In the genomic region with DNA sequence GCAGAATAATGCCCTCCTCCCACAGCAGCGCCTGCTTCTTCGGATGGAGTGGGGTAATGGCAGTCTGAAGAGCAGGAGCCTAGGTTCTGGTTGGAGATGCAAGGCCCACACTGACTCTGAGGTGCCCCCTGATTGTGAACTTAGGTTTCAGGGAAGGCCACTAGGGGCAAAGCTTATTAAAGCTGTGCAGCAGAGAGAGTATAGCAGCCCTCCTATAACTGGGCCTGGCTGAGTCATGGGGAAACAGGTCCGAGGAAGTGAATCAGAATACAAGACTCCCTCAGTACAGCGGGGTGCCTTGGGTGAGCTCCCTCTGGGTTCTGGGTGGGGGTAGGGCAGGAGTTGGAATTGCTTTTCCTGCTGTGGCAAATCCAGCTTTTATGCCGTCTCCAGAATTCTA, we compare ENCODE assay signal across 12 mouse cellular contexts. TPM values are rescaled to one million over a fixed set of nuclear protein-coding genes. Genes with fewer than 3 reads are reported as not detected.
DNase-seq lines count a peak whose midpoint lies in the region; ATAC-seq and TF ChIP-seq lines count a peak whose summit lies in the region.
"Had no signal": no experiment of that assay in that cellular context is flagged by ENCODE, and none has a peak within 500 bp of the region (broad histone marks: within the 10 kb centered on the region; RNA-seq: fewer than 3 reads in every experiment).

No protein-coding gene starts in this region.

- H3K36me3 ChIP-seq in kidney, embryonic 16.5 days (ENCODE audit: insufficient read depth, low read length): 0 out of 2 replicates have a peak, but pooled peaks cover 2% of the 10 kb centered on the region
- H3K36me3 ChIP-seq in limb, embryonic 14.5 days (ENCODE audit: control insufficient read depth, insufficient read depth, low read length): peaks cover 16% of the 10 kb centered on the region

- H3K27ac ChIP-seq in kidney, embryonic 16.5 days (ENCODE audit: low read length): no peak overlapping the region
- 0 out of 2 replicates have a peak overlapping the region, but pooled peaks have one; percentile 52 for H3K27ac ChIP-seq in limb, embryonic 14.5 days (replicated peaks; ENCODE audit: low read depth, low read length)

- no peak for TF ChIP-seq POLR2A in brain, embryonic 14.5 days (IDR thresholded peaks at IDR 0.05; ENCODE audit: borderline replicate concordance, extremely low read depth, insufficient read depth, insufficient read length, poor library complexity, severe bottlenecking)
- TF ChIP-seq POLR2A in limb, embryonic 14.5 days (IDR thresholded peaks at IDR 0.05; ENCODE audit: borderline replicate concordance, extremely low read depth, insufficient read depth, insufficient read length): no peak

- no peaks in the 10 kb centered on the region for H3K9me3 ChIP-seq in kidney, embryonic 16.5 days (ENCODE audit: low read length)
- no peaks in the 10 kb centered on the region for H3K9me3 ChIP-seq in limb, embryonic 14.5 days (ENCODE audit: control insufficient read depth, low read length)

- no peaks in the 10 kb centered on the region for H3K27me3 ChIP-seq in kidney, embryonic 16.5 days (ENCODE audit: insufficient read depth, low read length)
- no peaks in the 10 kb centered on the region for H3K27me3 ChIP-seq in limb, embryonic 14.5 days (ENCODE audit: control insufficient read depth, insufficient read depth, low read length)

- 62% methylated on average over 5 of the region's 5 CpGs for WGBS in kidney, embryonic 16.5 days
- 66% methylated on average over 5 of the region's 5 CpGs for WGBS in limb, embryonic 14.5 days

- DNase-seq in kidney, postnatal 10 days: no peak
- DNase-seq in ES-CJ7 (ENCODE audit: low read depth, low spot score): peak; percentile 36
- DNase-seq in brain, embryonic 14.5 days (ENCODE audit: low read depth): no peak
- DNase-seq in limb, embryonic 14.5 days (ENCODE audit: low spot score): no peak
- no peak for DNase-seq in ovary, adult 18-20 months (ENCODE audit: low spot score)
- DNase-seq in lung, postnatal 36 days: no peak
- no peak for DNase-seq in c-Kit-positive CD71-positive TER-119-positive erythroid progenitor cells, embryonic 14.5 days (ENCODE audit: low spot score)
- DNase-seq: heart, adult 18-20 months; left cerebral cortex, postnatal 4 days; lung, postnatal 4 days had no signal

- H3K4me1 ChIP-seq in kidney, embryonic 16.5 days (ENCODE audit: insufficient read depth, low read length): peaks cover 55% of the 10 kb centered on the region
- peaks cover 24% of the 10 kb centered on the region for H3K4me1 ChIP-seq in limb, embryonic 14.5 days (ENCODE audit: control insufficient read depth, insufficient read depth, low read length)

- TF ChIP-seq CTCF in brain, embryonic 14.5 days (IDR thresholded peaks at IDR 0.05; ENCODE audit: borderline replicate concordance, extremely low read depth, insufficient read depth, insufficient read length): peak; percentile 21; the same call in 1 of the 2 replicates

- H3K4me3 ChIP-seq in kidney, embryonic 16.5 days (ENCODE audit: low read length): no peak overlapping the region
- H3K4me3 ChIP-seq in limb, embryonic 14.5 days (replicated peaks; ENCODE audit: low read length): no peak overlapping the region
- H3K4me3 ChIP-seq: erythroblast, embryonic 14.5 days had no signal

- peak; percentile 7; the same call in 1 of the 2 replicates for ATAC-seq in kidney, embryonic 16.5 days (ENCODE audit: low FRiP score, low TSS enrichment)
- ATAC-seq in limb, embryonic 14.5 days (ENCODE audit: low FRiP score, low read depth): no peak

- H3K4me2 ChIP-seq in kidney, embryonic 16.5 days (replicated peaks; ENCODE audit: low read depth, low read length): no peak overlapping the region
- no peak overlapping the region for H3K4me2 ChIP-seq in limb, embryonic 14.5 days (replicated peaks; ENCODE audit: low read depth, low read length, severe bottlenecking)

- H3K9ac ChIP-seq in kidney, embryonic 16.5 days (replicated peaks; ENCODE audit: low read length): no peak overlapping the region
- H3K9ac ChIP-seq in limb, embryonic 14.5 days (ENCODE audit: low read depth, low read length, severe bottlenecking): no peak overlapping the region

RNA-seq across cellular contexts. Expression of a gene that starts 33.3 kb away (rescaled TPM):
- 18.2 and 24.2 TPM in 2 replicates for polyA plus RNA-seq in kidney, embryonic 16.5 days (2015; fragmentation: Nextera tagmentation; extraction: Ambion mirVana)
- polyA plus RNA-seq in brain, embryonic 14.5 days (2012; rRNA removed): 23.9 and 42.5 TPM in 2 replicates
- polyA plus RNA-seq in limb, embryonic 14.5 days (2012; rRNA removed): 20.2 and 37.0 TPM in 2 replicates
- 14.6 and 15.2 TPM in 2 replicates for polyA plus RNA-seq in limb, embryonic 14.5 days (2014; fragmentation: Nextera tagmentation; extraction: Ambion mirVana)

RNA-seq across cellular contexts. Expression of a gene that starts 51.4 kb away (rescaled TPM):
- polyA plus RNA-seq in kidney, embryonic 16.5 days (2015; fragmentation: Nextera tagmentation; extraction: Ambion mirVana): not detected in 2 replicates
- polyA plus RNA-seq in brain, embryonic 14.5 days (2012; rRNA removed): not detected in 2 replicates
- not detected in 2 replicates for polyA plus RNA-seq in limb, embryonic 14.5 days (2012; rRNA removed)
- polyA plus RNA-seq in limb, embryonic 14.5 days (2014; fragmentation: Nextera tagmentation; extraction: Ambion mirVana): not detected in 2 replicates
- polyA plus RNA-seq: erythroblast, embryonic 14.5 days had no signal
